Mouse (Mus musculus) v-Abl transformed pro-B cells (cell line): ENCODE data around the gene Kcnj9.

Source experiments
- in situ Hi-C, 2 experiments: fragments of 400-800 bp; cut with MboI; formaldehyde crosslinking; loops; one replicate each; pipeline ENCODE4 v1.15.1; 2025; ENCODE audit not compliant: unreplicated experiment in 2 of 2

Gene Kcnj9

GRCm38 (mm10) chr1:172271208-172271607, 57.9 kb downstream of the Kcnj9 start:
- in situ Hi-C loops: no loop called here
